Mouse (Mus musculus) kidney, adult 2 months (tissue): ENCODE data around the gene Plcxd2.

Experiments used
- CTCF ChIP-seq: fragments of 200-500 bp; conservative IDR thresholded peaks from 2 replicates; pipeline ENCODE4 v1.5.1; 2011; ENCODE audit warnings: low read depth, mild to moderate bottlenecking, control low read depth, low read length, moderate library complexity, mixed read lengths; ENCODE audit not compliant: insufficient read depth, insufficient read length
- POLR2A ChIP-seq: fragments of 200-500 bp; IDR thresholded peaks from one replicate; pipeline ENCODE4 v1.6.1; 2011; ENCODE audit warnings: low read depth, low read length, control low read depth

DNA sequence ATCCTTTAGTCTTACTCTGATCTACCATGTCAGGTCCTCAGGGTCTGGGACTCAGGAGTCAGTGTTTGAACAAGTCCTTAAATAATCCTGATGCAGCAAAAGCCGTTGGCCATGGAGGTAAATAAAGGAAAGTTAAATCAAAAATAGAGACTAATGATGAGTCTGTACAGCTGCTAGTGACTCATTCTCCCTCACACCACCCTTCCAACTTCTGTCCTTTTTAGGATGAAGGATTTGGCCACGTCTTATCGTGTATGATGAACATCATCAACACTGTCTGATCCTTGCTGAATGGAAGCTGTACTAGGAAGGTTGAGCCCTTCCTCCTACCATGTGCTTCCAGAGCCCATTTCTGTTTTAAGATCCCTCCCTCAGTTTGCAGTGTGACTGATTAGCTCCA is 79.7 kb downstream of the Plcxd2 start:
- TF ChIP-seq POLR2A (no peak), CTCF (no peak)
